Mouse (Mus musculus): ENCODE data around the gene Cenpb.

- TF ChIP-seq CTCF (conservative IDR thresholded peaks at IDR 0.05; ENCODE audit: low read length): no peak
- TF ChIP-seq POU5F1 (IDR thresholded peaks at IDR 0.05; ENCODE audit: borderline replicate concordance, low read length): no peak
- TF ChIP-seq NANOG (IDR thresholded peaks at IDR 0.05; ENCODE audit: borderline replicate concordance, low read length): no peak
These were observed 45.3 kb upstream of the Cenpb start for GRCm38 (mm10) chr2:131225178-131225577.

Measured in E14TG2a.4 (cell line).